Mouse (Mus musculus) hindbrain, embryonic 10.5 days (tissue): ENCODE results near the gene Snrnp200. TPM values are rescaled to one million over a fixed set of nuclear protein-coding genes. Genes with fewer than 3 reads are reported as not detected.
"Not testable (repeated sequence)": the region's sequence is repeated elsewhere in the genome, so short reads cannot be mapped to it uniquely, and the experiment has no call there.

Source experiments
- DNase-seq: peaks from one replicate; pipeline ENCODE4 v3.0.0-alpha.2; 2017; ENCODE audit warnings: low spot score
- H3K27ac ChIP-seq: fragments of 300-500 bp; sonication (generic); 2 replicates; pipeline ENCODE4 v1.5.1; 2016; ENCODE audit warnings: mild to moderate bottlenecking, moderate library complexity
- H3K27me3 ChIP-seq: fragments of 300-500 bp; sonication (generic); 2 replicates; pipeline ENCODE4 v1.6.1; 2016; ENCODE audit warnings: mild to moderate bottlenecking; ENCODE audit not compliant: poor library complexity, insufficient read depth, severe bottlenecking
- H3K36me3 ChIP-seq: fragments of 300-500 bp; sonication (generic); 2 replicates; pipeline ENCODE4 v1.6.1; 2016; ENCODE audit warnings: mild to moderate bottlenecking, moderate library complexity
- H3K4me1 ChIP-seq: fragments of 300-500 bp; sonication (generic); replicated peaks from 2 replicates; pipeline ENCODE4 v1.6.1; 2016; ENCODE audit warnings: mild to moderate bottlenecking
- H3K4me3 ChIP-seq: fragments of 300-500 bp; sonication (generic); 2 replicates; pipeline ENCODE4 v1.5.1; 2016; ENCODE audit warnings: mild to moderate bottlenecking, moderate library complexity
- H3K9me3 ChIP-seq: fragments of 300-500 bp; sonication (generic); 2 replicates; pipeline ENCODE4 v1.6.1; 2016; ENCODE audit warnings: mild to moderate bottlenecking, moderate library complexity
- WGBS: fragments of 180-500 bp; shearing (Covaris S2); methylation state at CpG from one replicate; pipeline ENCODE4 v1.1.7; 2016; 5-methylcytosine and 5-hydroxymethylcytosine counted together
- polyA plus RNA-seq: library from polyadenylated mRNA; unstranded; fragments of >200 nt; fragmentation: Nextera tagmentation; extraction: Ambion mirVana; gene quantifications from 2 replicates; pipeline ENCODE4 v1.2.1, GENCODE M21; 2016

Snrnp200 gene
- polyA plus RNA-seq, 1 experiment from 2014 or later, result 85.7 TPM

DNA sequence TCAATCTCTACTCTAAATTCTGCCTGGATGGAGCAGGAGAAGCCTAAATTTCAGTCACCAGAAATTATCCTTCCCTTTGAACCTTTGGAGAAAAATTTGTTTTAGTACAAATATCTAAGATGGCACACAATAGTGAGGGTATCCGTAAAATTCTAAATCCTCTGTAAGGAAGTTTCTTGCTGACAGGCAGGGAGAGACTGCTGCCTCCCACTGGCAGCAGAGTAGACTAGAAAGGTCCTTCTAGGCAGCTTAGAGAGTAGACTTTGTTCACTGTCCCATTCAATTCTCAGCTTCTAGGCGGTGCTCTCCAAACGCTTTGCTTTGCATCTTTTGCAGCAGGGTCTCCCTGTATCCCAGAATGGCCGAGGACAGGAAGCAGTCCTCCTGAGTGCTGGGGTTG is 59.7 kb downstream of the Snrnp200 start:
- WGBS, result 36% methylated on average over 4 of the region's 4 CpGs
- Histone ChIP-seq H3K4me3 (no peak overlapping the region), H3K36me3 (peaks cover 6% of the 10 kb centered on the region; the same call in 1 of the 2 replicates), H3K9me3 (no peaks in the 10 kb centered on the region), H3K27me3 (no peaks in the 10 kb centered on the region), H3K4me1 (peaks cover 15% of the 10 kb centered on the region), H3K27ac (no peak overlapping the region)
- no peak for DNase-seq

DNA sequence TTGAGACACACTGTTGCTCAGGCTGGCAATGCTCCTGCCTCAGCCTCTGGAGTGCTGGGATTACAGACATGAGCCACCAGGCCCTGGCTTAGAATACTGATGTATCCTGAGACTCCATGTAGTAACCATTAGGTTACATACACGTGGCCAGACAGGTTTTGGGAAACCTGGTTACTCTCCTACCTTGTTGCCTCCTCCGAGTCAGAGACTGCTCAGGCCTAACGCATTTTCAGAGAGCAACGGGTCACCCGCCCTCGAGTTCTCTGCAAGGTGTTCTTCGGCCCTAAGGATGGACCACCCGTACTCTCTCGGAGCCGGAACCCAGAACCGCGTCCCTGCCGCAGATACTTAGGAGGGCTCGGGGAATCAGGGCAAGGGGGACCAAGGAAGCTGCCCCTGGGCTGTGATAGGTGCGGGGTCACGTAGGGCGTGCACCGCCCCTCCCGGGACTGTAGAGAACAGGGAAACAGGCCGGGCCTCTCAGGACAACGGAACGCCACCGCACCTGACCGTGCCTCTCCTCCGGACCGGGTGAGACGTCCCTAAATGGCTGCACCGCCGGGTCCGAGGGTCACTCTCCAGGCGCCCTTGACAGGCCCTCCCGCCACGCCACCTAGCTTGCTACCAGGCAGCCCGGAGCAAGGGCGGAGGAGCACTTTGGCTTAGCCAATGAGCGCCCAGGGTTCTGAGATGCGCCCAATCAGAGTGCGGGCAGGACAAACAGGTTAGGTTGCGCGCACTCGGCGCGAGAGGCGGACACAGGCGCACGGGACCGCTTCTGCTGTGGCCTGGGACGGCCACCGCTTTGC is 61.5 kb downstream of the Snrnp200 start, which contains the start of gene Stard7:
Stard7 (plus strand) TSS at position 728 of the 809 bp plus-strand sequence.
- H3K4me3 ChIP-seq, result peak within 1 kb of the TSS; percentile 95
- DNase-seq, result peak; percentile 97
- under 1% methylated on average over 49 of the region's 49 CpGs for WGBS
- H3K27ac ChIP-seq, result peak within 1 kb of the TSS; percentile 97
- H3K36me3 ChIP-seq, result peaks cover 9% of the 10 kb centered on the region; the same call in 1 of the 2 replicates
- H3K27me3 ChIP-seq, result no peaks in the 10 kb centered on the region
- peaks cover 15% of the 10 kb centered on the region for H3K4me1 ChIP-seq
- H3K9me3 ChIP-seq, result no peaks in the 10 kb centered on the region

DNA sequence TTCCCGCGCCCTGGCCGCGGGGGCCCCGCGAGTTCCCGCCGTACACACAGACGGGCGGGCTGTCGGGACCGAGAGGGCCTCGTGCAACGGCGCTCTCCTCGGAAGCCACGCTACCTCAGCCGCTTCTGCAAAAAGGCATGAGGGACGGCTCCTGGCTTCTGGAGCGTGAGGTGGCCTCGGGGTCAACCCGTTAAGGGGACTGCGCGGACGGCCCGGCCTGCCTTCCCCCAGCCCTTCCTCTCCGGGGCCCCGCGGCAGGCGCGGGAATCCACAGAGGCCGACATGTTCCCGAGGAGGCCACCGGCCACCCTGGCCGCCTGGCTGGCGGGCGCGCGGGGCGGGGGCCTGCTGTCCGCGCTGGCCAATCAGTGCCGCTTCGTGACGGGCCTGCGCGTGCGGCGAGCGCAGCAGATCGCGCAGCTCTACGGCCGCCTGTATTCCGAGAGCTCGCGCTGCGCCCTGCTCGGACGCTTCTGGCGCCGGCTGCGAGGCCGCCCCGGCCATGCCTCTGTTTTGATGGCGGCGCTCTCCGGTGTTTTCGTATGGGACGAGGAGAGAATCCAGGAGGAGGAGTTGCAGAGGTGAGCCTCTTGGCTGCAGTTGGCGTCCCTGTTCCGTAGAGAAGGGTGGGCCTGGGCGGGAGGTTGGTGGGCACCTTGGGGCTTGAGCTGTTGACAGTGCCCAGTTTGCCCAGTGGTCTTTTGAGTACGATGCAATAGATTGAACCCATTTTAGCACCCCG is 62.3 kb downstream of the Snrnp200 start:
- Histone ChIP-seq H3K4me1 (peaks cover 16% of the 10 kb centered on the region), H3K36me3 (peaks cover 9% of the 10 kb centered on the region; the same call in 1 of the 2 replicates), H3K27ac (peak overlapping the region; percentile 97), H3K9me3 (no peaks in the 10 kb centered on the region), H3K4me3 (peak overlapping the region; percentile 95), H3K27me3 (no peaks in the 10 kb centered on the region)
- peak; percentile 87 for DNase-seq
- under 1% methylated on average over 75 of the region's 75 CpGs for WGBS

DNA sequence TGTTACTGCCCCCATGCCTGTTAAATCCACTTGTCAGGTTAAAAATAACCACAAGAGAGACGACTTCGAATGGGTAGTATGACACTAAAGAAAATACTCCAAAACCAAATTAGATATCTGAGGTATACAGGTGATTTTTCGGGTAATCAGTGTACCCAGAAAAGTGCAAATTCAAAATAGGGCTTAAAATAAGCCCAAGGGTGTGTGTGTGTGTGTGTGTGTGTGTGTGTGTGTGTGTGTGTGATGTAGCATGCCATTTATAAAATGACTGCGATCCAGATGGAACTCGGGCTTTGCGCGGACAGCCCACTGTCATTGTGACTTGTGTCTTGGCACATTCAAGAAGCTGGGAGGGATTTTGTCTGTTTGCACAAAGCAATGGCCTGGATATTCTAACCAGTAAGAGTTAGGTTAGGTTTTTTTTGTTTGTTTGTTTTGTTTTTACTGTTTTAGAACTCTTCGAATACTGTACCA is 62.9 kb downstream of the Snrnp200 start:
- H3K4me1 ChIP-seq, result peaks cover 18% of the 10 kb centered on the region
- WGBS, result 15% methylated on average over 8 of the region's 8 CpGs
- no peaks in the 10 kb centered on the region for H3K27me3 ChIP-seq
- H3K27ac ChIP-seq, result peak overlapping the region; percentile 97
- H3K4me3 ChIP-seq, result peak overlapping the region; percentile 95
- H3K36me3 ChIP-seq, result peaks cover 9% of the 10 kb centered on the region; the same call in 1 of the 2 replicates
- no peaks in the 10 kb centered on the region for H3K9me3 ChIP-seq
- peak; percentile 6 for DNase-seq

DNA sequence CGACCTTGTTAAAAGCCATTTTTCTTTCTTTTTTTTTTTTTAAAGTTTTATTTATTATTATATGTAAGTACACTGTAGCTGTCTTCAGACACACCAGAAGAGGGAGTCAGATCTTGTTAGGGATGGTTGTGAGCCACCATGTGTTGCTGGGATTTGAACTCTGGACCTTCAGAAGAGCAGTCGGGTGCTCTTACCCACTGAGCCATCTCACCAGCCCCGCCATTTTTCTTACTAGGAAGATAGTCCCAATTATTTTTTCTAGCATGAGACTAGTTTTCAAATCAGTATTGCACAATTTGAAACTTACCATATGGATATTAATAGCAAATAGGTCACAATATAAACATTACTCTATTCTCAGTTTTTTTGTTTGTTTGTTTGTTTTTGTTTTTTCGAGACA is 63.9 kb downstream of the Snrnp200 start:
- DNase-seq, H3K36me3 ChIP-seq, H3K9me3 ChIP-seq, H3K27me3 ChIP-seq, H3K27ac ChIP-seq: not testable (repeated sequence)
- Histone ChIP-seq H3K4me1 (peaks cover 18% of the 10 kb centered on the region), H3K4me3 (peak overlapping the region; percentile 95; the same call in 1 of the 2 replicates)
- 91% methylated on average over 4 of the region's 4 CpGs for WGBS

DNA sequence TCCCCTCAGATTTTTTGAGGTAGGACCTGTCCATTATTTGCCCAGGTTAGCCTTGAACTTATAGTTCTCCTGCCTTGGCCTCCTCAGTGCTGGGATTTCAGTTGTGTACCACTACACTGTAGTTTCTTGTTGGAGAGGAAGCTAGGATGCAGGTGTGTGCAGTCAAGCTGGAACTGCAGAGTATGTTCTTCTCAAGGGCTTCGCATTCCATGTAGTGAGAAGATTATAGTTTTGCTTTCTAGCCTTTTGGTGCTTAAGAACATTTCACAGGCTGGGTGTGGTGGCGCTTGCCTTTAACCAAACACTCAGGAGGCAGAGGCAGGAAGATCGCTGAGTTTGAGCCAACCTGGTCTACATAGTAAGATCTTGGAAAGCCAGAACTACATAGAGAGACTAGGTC is 64.6 kb downstream of the Snrnp200 start:
- Histone ChIP-seq H3K9me3 (no peaks in the 10 kb centered on the region), H3K27me3 (no peaks in the 10 kb centered on the region), H3K36me3 (peaks cover 9% of the 10 kb centered on the region; the same call in 1 of the 2 replicates), H3K4me1 (peaks cover 18% of the 10 kb centered on the region), H3K4me3 (no peak overlapping the region), H3K27ac (no peak overlapping the region)
- 96% methylated on average over 3 of the region's 3 CpGs for WGBS
- no peak for DNase-seq

DNA sequence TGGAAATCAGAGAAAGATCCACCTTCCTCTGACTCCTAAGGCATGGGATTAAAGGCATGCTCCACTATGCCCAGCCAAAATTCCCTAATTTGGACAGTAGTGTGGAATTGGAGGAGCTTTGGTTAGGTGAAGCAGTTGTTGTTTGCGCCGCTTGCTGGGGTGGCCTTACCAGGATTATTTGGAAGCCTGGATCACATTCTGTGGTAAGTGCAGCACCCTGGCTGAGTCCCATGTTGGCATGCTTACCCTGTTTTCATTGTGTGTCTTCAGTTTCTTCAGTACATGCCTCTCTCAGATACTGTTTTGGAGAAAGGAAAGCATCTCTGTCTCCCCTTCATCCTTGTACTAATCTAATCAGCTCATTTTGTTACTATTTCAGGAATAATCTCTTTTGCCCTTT is 66.4 kb downstream of the Snrnp200 start:
- H3K27me3 ChIP-seq, result no peaks in the 10 kb centered on the region
- peaks cover 18% of the 10 kb centered on the region for H3K4me1 ChIP-seq
- H3K27ac ChIP-seq, result no peak overlapping the region
- no peak for DNase-seq
- H3K4me3 ChIP-seq, result no peak overlapping the region
- WGBS, result 93% methylated on average over 2 of the region's 2 CpGs
- peaks cover 9% of the 10 kb centered on the region; the same call in 1 of the 2 replicates for H3K36me3 ChIP-seq
- H3K9me3 ChIP-seq, result no peaks in the 10 kb centered on the region

DNA sequence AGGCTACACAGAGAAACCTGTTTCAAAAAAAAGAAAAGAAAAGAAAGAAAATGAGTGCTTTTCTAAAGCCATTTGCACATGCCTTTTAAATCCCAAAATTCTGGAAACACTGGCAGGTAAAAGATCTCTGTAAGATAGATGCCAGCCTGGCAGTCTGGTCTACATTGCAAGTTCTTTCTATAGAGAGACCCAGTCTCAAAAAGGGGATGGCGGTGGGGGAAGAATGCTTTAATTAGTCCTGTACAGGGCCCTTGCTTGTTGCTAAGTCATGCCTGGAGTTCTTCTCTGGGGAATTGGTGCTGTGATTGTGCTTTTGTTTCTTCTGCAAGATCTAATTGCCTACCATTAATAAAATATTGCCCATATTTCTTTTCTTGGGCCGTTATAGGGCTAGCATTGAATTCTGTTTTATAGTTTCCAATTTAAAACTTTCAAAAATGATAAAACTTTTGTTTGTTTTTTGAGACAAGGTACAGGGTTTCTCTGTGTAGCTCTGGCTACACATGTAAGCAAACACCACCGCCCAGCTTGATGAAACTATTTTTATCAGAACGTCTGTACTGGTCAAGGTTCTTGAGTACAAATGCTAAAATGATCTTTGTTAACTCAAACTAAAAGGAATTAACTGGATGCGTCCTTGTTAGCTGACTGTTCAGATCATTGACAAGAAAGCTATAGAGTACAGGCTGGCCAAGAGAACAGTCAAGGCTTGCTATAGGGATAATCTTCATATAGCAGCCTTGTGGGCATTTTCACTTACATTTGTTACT is 67.5 kb downstream of the Snrnp200 start:
- Histone ChIP-seq H3K27ac (no peak overlapping the region), H3K36me3 (peaks cover 9% of the 10 kb centered on the region; the same call in 1 of the 2 replicates), H3K4me1 (peaks cover 18% of the 10 kb centered on the region), H3K4me3 (no peak overlapping the region), H3K9me3 (no peaks in the 10 kb centered on the region), H3K27me3 (no peaks in the 10 kb centered on the region)
- no peak for DNase-seq
- 88% methylated on average over 5 of the region's 5 CpGs for WGBS

DNA sequence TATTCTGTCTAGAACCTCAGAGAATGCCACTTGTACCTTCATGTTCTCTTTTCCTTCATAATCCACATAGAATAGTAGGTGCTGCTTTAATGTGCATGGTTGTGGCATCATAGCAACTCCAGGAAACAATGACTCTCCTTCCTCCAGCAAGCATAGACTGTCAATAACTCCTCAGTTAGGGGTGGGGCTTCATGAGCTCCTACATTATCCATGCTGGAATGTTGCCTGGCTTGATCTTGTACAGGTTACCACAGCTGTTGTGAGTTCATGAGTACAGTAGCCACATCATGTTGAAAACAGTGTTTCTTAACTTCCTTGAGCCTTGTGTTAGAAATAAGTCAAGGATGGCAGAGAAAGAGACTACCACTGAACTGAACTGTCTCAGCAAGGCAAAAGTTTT is 70.0 kb downstream of the Snrnp200 start:
- H3K27me3 ChIP-seq, result no peaks in the 10 kb centered on the region
- H3K4me3 ChIP-seq, result no peak overlapping the region
- no peaks in the 10 kb centered on the region for H3K9me3 ChIP-seq
- 0 out of 2 replicates have a peak, but pooled peaks cover 4% of the 10 kb centered on the region for H3K4me1 ChIP-seq
- H3K36me3 ChIP-seq, result 0 out of 2 replicates have a peak, but pooled peaks cover under 1% of the 10 kb centered on the region
- H3K27ac ChIP-seq, result no peak overlapping the region
- no peak for DNase-seq

Other genes with a start within 250 kb of the Snrnp200 start
- gene Ap4e1, start 199.7 kb upstream of the Snrnp200 start, polyA plus RNA-seq, result 12.5 and 13.1 TPM in 2 replicates
- gene Blvra, start 137.7 kb upstream of the Snrnp200 start, polyA plus RNA-seq, result 20.1 and 20.3 TPM in 2 replicates
- 83.7 and 110 TPM in 2 replicates for gene Ncaph, start 74.4 kb upstream of the Snrnp200 start, polyA plus RNA-seq
- gene Itpripl1, start 64.9 kb upstream of the Snrnp200 start, polyA plus RNA-seq, result 12.6 and 14.1 TPM in 2 replicates
- 2.5 and 2.6 TPM in 2 replicates for gene 1810024B03Rik, start 106 bp upstream of the Snrnp200 start, polyA plus RNA-seq
- 53.2 and 55.4 TPM in 2 replicates for gene Ciao1, start 39.4 kb downstream of the Snrnp200 start, polyA plus RNA-seq
- gene Tmem127, start 39.5 kb downstream of the Snrnp200 start, polyA plus RNA-seq, result 26.5 and 27.3 TPM in 2 replicates
- gene Stard7, start 61.8 kb downstream of the Snrnp200 start, polyA plus RNA-seq, result 73.6 and 78.7 TPM in 2 replicates
- 5.2 and 5.7 TPM in 2 replicates for gene Dusp2, start 127.8 kb downstream of the Snrnp200 start, polyA plus RNA-seq
- gene Astl, start 130.3 kb downstream of the Snrnp200 start, polyA plus RNA-seq, result not detected in 2 replicates
- gene Adra2b, start 154.8 kb downstream of the Snrnp200 start, polyA plus RNA-seq, result 2.3 and 3.0 TPM in 2 replicates
- 0.10 and 0.24 TPM in 2 replicates for gene Gpat2, start 216.8 kb downstream of the Snrnp200 start, polyA plus RNA-seq
- gene Fahd2a, start 236.2 kb downstream of the Snrnp200 start, polyA plus RNA-seq, result 20.5 and 27.1 TPM in 2 replicates